Mouse (Mus musculus) embryonic fibroblast, embryonic 13.5 days (primary cell): Measurements from ENCODE around the gene Kcna6. TPM values are rescaled to one million over a fixed set of nuclear protein-coding genes. Genes with fewer than 3 reads are reported as not detected.
A peak's percentile ranks its signal among the peaks of the same experiment; 100 is the strongest.

Source experiments
- H3K27ac ChIP-seq: 2 replicates; pipeline ENCODE4 v1.5.1; 2012; ENCODE audit warnings: low read length, control low read depth, inconsistent platforms; ENCODE audit not compliant: insufficient read depth
- H3K4me1 ChIP-seq: 2 replicates; pipeline ENCODE4 v1.6.1; 2011; ENCODE audit warnings: low read length; ENCODE audit not compliant: control insufficient read depth, insufficient read depth
- H3K4me3 ChIP-seq: 2 replicates; pipeline ENCODE4 v1.5.1; 2011; ENCODE audit warnings: mild to moderate bottlenecking, control low read depth, low read length; ENCODE audit not compliant: insufficient read depth
- CTCF ChIP-seq: IDR thresholded peaks from 2 replicates; pipeline ENCODE4 v1.5.1; 2011; ENCODE audit warnings: mild to moderate bottlenecking, control low read depth, low read length, moderate library complexity, borderline replicate concordance; ENCODE audit not compliant: insufficient read depth
- POLR2A ChIP-seq: IDR thresholded peaks from 2 replicates; pipeline ENCODE4 v1.6.1; 2011; ENCODE audit warnings: low read depth, mild to moderate bottlenecking, control low read depth, low read length, moderate library complexity
- polyA plus RNA-seq: library from polyadenylated mRNA; stranded (reverse); fragments of >200 nt; gene quantifications from 2 replicates; pipeline ENCODE4 v1.2.4, GENCODE M21; 2011; ENCODE audit warnings: low read depth; ENCODE audit not compliant: missing spikeins, insufficient read length

Kcna6 gene
- polyA plus RNA-seq, 1 experiment, result 2.2 TPM

DNA sequence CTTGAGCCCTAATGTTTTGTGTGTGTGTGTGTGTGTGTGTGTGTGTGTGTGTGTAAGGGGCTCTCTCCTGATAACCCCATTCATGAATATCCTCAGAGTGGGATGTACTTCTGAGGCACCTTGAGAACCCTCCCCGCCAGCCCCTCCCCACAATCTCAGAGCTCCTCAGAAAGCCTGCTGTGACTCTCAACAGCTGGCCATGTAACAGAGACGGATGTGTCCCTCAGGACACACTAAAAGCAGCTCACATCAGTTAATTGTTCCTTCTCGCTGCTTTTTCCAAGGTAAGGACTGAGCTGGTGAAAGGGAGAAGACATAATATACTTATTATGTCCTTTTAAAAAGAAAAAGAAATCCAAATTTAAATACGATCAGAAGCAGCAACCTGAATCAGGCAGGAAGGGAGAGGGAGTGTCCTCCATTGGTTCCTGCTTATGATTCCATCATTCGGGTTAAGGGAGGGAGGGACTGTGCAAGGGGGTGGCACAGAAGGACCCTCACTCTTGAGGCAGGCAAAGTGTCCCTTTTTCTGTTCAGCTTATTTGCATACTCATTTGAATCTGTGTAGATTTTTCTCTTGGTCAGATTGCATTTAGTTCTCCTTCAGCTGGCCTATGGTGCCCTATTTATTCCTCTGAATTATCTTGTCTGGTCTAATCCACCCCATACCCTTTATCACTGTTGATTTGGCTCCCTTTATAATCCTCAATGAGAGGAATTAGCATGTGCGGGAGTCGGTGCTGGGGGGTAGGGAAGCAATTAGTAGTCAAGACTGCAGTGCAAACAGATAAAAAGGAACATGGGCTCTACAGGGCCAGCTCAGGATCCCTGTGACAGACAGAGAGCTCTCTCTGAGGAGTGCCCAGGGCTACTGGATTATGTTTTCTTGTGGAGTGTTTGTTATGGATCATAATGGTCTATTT lies 27.4 kb upstream of the Kcna6 start:
- no peak for TF ChIP-seq POLR2A
- TF ChIP-seq CTCF, result no peak
- no peaks in the 10 kb centered on the region for H3K4me1 ChIP-seq
- H3K4me3 ChIP-seq, result no peak overlapping the region
- no peak overlapping the region for H3K27ac ChIP-seq

DNA sequence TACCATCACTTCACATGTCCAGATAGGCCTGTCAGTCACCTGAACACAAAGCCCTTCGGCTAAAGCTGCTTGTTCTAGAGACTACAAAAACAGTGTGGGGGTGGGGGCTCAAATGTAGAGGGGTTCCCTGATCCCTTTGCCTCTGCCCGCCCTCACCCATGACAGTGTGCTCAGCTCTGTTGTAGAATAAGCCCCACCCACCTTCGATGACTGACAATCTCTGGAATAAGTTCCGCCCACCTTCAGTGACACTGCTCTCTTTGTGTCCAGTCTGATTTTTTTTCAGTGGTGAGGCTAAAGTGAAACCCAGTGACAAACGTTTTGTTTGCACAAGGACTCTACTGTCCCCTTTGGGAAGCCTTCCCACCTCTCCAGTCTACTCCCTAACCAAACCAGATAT lies 26.1 kb upstream of the Kcna6 start:
- Histone ChIP-seq H3K4me3 (no peak overlapping the region), H3K4me1 (no peaks in the 10 kb centered on the region), H3K27ac (no peak overlapping the region)
- TF ChIP-seq POLR2A (no peak), CTCF (no peak)

DNA sequence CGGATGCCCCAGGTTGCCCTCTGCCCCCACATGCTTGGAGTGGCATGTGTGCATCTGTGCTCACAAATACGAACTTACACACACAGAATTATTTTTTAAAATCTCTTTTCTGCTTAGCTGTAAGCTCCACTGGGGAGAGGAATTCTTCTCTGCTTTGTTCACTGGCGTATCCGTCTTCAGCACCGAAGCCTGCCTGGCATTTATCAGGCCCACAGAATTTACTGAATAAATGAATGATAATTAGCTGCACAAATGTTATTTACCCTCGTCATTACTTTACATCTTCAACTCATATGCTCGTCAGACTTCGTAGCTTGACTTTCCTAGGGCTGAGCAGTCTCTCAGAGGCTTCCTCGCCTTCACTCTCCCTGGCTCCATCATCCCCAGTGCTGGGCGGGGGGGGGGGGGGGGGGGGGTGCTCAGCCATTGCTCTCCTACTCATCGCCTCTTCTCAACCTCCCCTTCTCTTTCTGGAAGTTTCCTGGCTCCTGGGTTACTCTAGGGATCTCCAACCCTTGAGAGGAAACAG lies 24.2 kb upstream of the Kcna6 start:
- Histone ChIP-seq H3K4me1 (no peaks in the 10 kb centered on the region), H3K27ac (no peak overlapping the region), H3K4me3 (no peak overlapping the region)
- no peak for TF ChIP-seq POLR2A

DNA sequence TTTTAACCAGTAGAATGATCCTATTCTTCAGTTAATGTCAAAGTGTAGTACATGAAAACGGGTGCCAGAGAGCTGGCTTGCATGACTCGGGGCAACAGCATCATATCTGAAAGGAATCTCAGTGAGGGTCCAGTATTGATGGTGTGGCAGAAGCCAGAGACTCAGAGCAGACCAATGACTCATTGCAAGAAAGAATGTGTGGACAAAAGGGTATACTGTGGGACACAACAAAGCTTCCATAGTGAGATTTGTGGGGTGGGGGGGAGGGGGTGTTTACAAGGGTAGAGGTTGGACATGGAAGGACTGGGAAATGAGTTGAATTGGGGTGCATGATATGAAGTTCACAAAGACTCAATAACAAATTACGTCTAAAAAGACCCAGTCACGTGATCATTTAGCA lies 20.9 kb upstream of the Kcna6 start:
- Histone ChIP-seq H3K4me1 (0 out of 2 replicates have a peak, but pooled peaks cover 1% of the 10 kb centered on the region), H3K27ac (no peak overlapping the region), H3K4me3 (no peak overlapping the region)
- TF ChIP-seq POLR2A (no peak), CTCF (no peak)

DNA sequence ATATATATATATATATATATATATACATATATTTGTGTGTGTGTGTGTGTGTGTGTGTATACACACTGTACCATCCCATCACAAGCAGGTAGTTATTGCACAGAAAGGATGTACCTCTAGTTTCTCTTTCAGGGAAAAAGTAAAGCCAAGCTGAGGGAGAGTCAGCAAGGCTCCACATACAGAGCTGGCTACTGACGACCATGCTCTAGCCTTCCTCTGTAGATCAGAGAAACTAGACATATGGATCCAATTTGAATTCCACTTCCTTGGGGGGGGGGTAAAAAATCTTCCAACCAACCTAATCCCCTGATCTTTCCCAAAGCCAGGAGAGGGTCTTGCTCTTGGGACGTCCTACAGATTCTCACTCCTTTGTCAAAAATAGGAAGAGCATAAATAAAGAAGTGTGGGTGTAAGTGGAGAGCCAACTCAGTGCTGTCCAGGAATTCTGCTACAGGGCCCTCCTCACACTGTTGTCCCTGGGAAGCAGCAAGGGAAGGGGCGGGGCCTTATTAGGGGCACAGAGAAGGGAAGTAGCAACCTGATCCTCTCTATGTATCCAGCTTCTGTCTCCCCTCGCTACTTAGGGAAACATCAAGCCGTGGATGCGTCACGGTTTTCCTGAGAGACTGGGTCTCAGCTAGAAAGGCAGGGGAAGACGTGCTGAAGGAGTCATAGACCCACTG lies 15.4 kb upstream of the Kcna6 start:
- Histone ChIP-seq H3K4me3 (no peak overlapping the region), H3K4me1 (0 out of 2 replicates have a peak, but pooled peaks cover 7% of the 10 kb centered on the region), H3K27ac (no peak overlapping the region)
- no peak for TF ChIP-seq CTCF
- no peak for TF ChIP-seq POLR2A

DNA sequence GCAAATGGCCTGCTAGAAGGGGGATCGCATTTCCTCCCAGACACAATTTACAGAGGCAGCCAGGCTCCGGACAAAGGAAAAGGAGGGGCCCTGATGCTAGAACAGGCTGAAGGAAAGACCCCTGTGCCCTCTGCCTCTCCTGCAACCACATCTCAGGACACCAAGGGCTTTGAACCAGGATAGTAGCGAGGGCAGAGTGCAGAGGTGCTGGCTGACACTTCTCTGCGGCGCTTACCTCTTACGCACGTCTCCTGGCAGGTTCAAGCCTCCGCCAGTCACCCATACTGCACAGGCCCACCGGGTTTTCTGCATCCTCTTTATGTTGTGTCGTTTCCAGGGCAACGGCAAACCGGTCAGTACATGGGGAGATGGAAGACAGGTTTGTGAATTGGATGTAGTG lies 12.0 kb upstream of the Kcna6 start:
- Histone ChIP-seq H3K4me3 (no peak overlapping the region), H3K27ac (no peak overlapping the region), H3K4me1 (0 out of 2 replicates have a peak, but pooled peaks cover 7% of the 10 kb centered on the region)
- TF ChIP-seq POLR2A, result no peak
- no peak for TF ChIP-seq CTCF

DNA sequence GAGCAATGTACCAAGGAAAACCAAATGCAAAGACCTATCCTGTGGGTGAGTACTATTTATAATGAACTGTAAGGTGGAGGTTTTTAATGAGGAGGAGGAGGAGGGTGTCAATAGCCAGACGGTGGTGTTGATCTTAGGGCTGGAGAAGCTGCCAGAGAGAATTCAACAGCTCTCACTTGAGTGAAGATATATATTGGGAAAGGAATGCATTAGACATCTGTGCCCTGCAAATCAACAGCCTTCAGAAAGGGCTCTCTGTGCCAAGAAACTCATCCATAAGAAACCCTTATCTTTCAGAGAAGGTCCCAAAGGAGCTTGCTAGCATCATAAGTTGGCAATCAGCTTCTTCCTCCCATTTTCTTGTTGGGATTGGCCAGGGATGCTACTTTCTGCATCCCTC lies 5.4 kb upstream of the Kcna6 start:
- Histone ChIP-seq H3K27ac (no peak overlapping the region), H3K4me3 (no peak overlapping the region), H3K4me1 (peaks cover 2% of the 10 kb centered on the region)
- no peak for TF ChIP-seq POLR2A
- no peak for TF ChIP-seq CTCF

DNA sequence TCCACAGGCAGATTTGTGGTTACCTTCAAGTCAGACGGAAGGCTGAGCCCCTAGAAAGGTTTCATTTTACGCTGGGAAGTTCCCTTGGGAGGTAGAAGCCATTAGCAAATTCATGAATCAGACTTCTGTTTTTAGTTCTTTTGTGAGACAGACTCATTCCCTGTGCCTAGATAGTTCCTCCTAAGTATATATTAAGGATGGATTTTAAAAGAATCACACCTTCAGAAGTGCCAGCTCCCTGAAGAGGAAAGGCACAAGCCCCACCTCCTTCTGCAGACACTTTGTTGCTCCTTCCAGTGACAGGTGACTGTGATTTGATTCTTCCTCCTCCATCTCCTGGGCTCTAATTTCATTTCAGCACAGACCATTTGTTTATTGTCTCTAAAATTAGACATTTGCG lies 2.1 kb upstream of the Kcna6 start:
- H3K4me3 ChIP-seq, result no peak overlapping the region
- H3K4me1 ChIP-seq, result peaks cover 2% of the 10 kb centered on the region
- TF ChIP-seq CTCF (no peak), POLR2A (no peak)
- no peak overlapping the region for H3K27ac ChIP-seq

DNA sequence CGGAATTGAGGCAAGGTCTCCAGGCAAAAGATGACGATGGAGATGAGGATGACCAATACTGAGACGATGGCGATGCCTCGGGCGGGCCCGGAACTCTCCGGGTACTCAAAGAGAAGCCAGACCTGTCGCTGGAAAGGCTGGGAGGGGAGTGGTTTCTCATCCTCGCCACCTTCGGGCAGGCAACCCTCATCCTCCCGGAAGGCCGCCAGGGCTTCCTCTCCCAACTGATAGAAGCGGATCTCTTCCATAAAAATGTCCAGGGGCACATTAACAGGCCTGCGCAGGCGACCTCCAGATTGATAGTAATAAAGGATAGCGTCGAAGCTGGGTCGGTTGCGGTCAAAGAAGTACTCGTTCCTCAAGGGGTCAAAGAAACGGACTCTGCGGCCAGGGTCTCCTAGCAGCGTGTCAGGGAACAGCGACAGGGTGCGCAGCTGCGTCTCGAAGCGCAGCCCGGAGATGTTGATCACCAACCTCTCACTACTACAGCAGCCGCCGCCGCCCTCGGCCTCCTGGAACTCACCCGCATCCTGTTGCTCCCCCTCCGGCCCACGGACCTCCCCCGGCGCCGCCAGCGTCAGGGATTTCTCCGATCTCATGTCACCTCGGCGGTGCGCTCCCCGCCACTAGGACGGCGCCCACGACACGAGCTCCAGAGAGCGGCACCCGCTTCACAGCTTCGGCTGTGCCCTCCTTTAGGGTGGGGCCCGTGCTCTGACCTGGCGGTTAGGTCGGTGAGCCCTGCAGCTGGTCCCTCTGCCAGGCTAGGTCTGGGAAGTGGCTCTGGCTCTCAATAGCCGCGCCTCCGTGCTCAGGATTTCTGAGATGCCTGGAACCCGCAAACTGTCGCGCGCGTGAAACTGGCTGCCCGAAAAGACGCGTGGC lies 906 bp downstream of the Kcna6 start:
- peak overlapping the region; percentile 49 for H3K4me3 ChIP-seq
- H3K27ac ChIP-seq, result no peak overlapping the region
- TF ChIP-seq CTCF (no peak), POLR2A (no peak)
- H3K4me1 ChIP-seq, result peaks cover 2% of the 10 kb centered on the region
